Mouse (Mus musculus): ENCODE data around the gene Slc7a7. TPM values are rescaled to one million over a fixed set of nuclear protein-coding genes. Genes with fewer than 3 reads are reported as not detected.
"Not testable (repeated sequence)": the region's sequence is repeated elsewhere in the genome, so short reads cannot be mapped to it uniquely, and the experiment has no call there.

Slc7a7 gene
- total and polyA plus RNA-seq, 3 experiments = 4.6 to 22.0 (median 5.1) TPM

GRCm38 (mm10) chr14:54365026-54365645, 52.4 kb downstream of the Slc7a7 start:
- WGBS = 80% methylated on average over 5 of the region's 5 CpGs
- intact Hi-C loops (cut with DNase I) = no loop called here
- Histone ChIP-seq H3K4me1 (ENCODE audit: control insufficient read depth, insufficient read depth, low read length) (peaks cover 3% of the 10 kb centered on the region), H3K36me3 (ENCODE audit: control insufficient read depth, insufficient read depth, low read length) (peaks cover 8% of the 10 kb centered on the region; the same call in 1 of the 2 replicates), H3K79me2 (replicated peaks; ENCODE audit: control insufficient read depth, insufficient read depth, low read length) (no peaks in the 10 kb centered on the region; the same call in 1 of the 2 replicates), H3K27me3 (ENCODE audit: control insufficient read depth, insufficient read depth, low read length) (no peaks in the 10 kb centered on the region), H3K27ac (no peak overlapping the region), H3K4me3 (no peak overlapping the region), H3K9ac (ENCODE audit: low read depth, low read length) (no peak overlapping the region)
- TF ChIP-seq EP300 (IDR thresholded peaks at IDR 0.05; ENCODE audit: insufficient read depth, low read depth, low read length) = no peak
- no peak for TF ChIP-seq CTCF (IDR thresholded peaks at IDR 0.05)
- no peak for TF ChIP-seq POLR2A (IDR thresholded peaks at IDR 0.05; ENCODE audit: insufficient read depth, low read depth, low read length)
- DNase-seq = no peak

- DNase-seq = no peak
- H3K36me3 ChIP-seq (ENCODE audit: control insufficient read depth, insufficient read depth, low read length) = peaks cover 6% of the 10 kb centered on the region; the same call in 1 of the 2 replicates
- H3K9ac ChIP-seq (ENCODE audit: low read depth, low read length) = no peak overlapping the region
- H3K4me1 ChIP-seq (ENCODE audit: control insufficient read depth, insufficient read depth, low read length) = peaks cover 3% of the 10 kb centered on the region
- H3K27me3 ChIP-seq (ENCODE audit: control insufficient read depth, insufficient read depth, low read length) = no peaks in the 10 kb centered on the region
- no peaks in the 10 kb centered on the region; the same call in 1 of the 2 replicates for H3K79me2 ChIP-seq (replicated peaks; ENCODE audit: control insufficient read depth, insufficient read depth, low read length)
- H3K27ac ChIP-seq = no peak overlapping the region
- 95% methylated on average over 8 of the region's 8 CpGs for WGBS
- no peak overlapping the region for H3K4me3 ChIP-seq
- no peak for TF ChIP-seq EP300 (IDR thresholded peaks at IDR 0.05; ENCODE audit: insufficient read depth, low read depth, low read length)
- no peak for TF ChIP-seq POLR2A (IDR thresholded peaks at IDR 0.05; ENCODE audit: insufficient read depth, low read depth, low read length)
- TF ChIP-seq CTCF (IDR thresholded peaks at IDR 0.05) = no peak
- intact Hi-C loops (cut with DNase I) = loop anchor here (5.0 kb wide), 2 partner anchors 49 to 64 kb away; partner anchors contain the start of gene Mrpl52
Measured at GRCm38 (mm10) chr14:54363156-54363555, 54.4 kb downstream of the Slc7a7 start.

GRCm38 (mm10) chr14:54360577-54361340, 56.8 kb downstream of the Slc7a7 start, which contains the start of gene Oxa1l:
Gene Oxa1l (plus strand): TSS chr14:54360834.
- peaks cover 6% of the 10 kb centered on the region; the same call in 1 of the 2 replicates for H3K36me3 ChIP-seq (ENCODE audit: control insufficient read depth, insufficient read depth, low read length)
- intact Hi-C loops (cut with DNase I) = loop anchor here (2.0 to 5.0 kb wide), 3 partner anchors 52 to 108 kb away; partner anchors contain the start of gene Mrpl52
- H3K4me1 ChIP-seq (ENCODE audit: control insufficient read depth, insufficient read depth, low read length) = peaks cover 3% of the 10 kb centered on the region
- H3K27ac ChIP-seq = peak within 1 kb of the TSS; percentile 98
- WGBS = under 1% methylated on average over 48 of the region's 48 CpGs
- no peaks in the 10 kb centered on the region for H3K27me3 ChIP-seq (ENCODE audit: control insufficient read depth, insufficient read depth, low read length)
- DNase-seq = peak; percentile 93 to 98
- peak within 1 kb of the TSS; percentile 91 for H3K9ac ChIP-seq (ENCODE audit: low read depth, low read length)
- TF ChIP-seq POLR2A (IDR thresholded peaks at IDR 0.05; ENCODE audit: insufficient read depth, low read depth, low read length) (peak; percentile 91), EP300 (IDR thresholded peaks at IDR 0.05; ENCODE audit: insufficient read depth, low read depth, low read length) (peak; percentile 73), CTCF (IDR thresholded peaks at IDR 0.05) (peak; percentile 44)
- peak within 1 kb of the TSS; percentile 96 for H3K4me3 ChIP-seq
- no peaks in the 10 kb centered on the region; the same call in 1 of the 2 replicates for H3K79me2 ChIP-seq (replicated peaks; ENCODE audit: control insufficient read depth, insufficient read depth, low read length)

GRCm38 (mm10) chr14:54354406-54354805, 63.2 kb downstream of the Slc7a7 start:
- H3K36me3 ChIP-seq (ENCODE audit: control insufficient read depth, insufficient read depth, low read length) = no peaks in the 10 kb centered on the region
- H3K4me3 ChIP-seq = no peak overlapping the region
- no peak overlapping the region for H3K9ac ChIP-seq (ENCODE audit: low read depth, low read length)
- H3K4me1 ChIP-seq (ENCODE audit: control insufficient read depth, insufficient read depth, low read length) = no peaks in the 10 kb centered on the region
- no peak for DNase-seq
- no peaks in the 10 kb centered on the region for H3K79me2 ChIP-seq (replicated peaks; ENCODE audit: control insufficient read depth, insufficient read depth, low read length)
- TF ChIP-seq EP300 (IDR thresholded peaks at IDR 0.05; ENCODE audit: insufficient read depth, low read depth, low read length) (no peak), CTCF (IDR thresholded peaks at IDR 0.05) (no peak), POLR2A (IDR thresholded peaks at IDR 0.05; ENCODE audit: insufficient read depth, low read depth, low read length) (no peak)
- no peak overlapping the region for H3K27ac ChIP-seq
- 33% methylated on average over 1 of the region's 1 CpGs for WGBS
- H3K27me3 ChIP-seq (ENCODE audit: control insufficient read depth, insufficient read depth, low read length) = no peaks in the 10 kb centered on the region
- intact Hi-C loops (cut with DNase I) = no loop called here

GRCm38 (mm10) chr14:54352314-54352713, 65.3 kb downstream of the Slc7a7 start:
- Histone ChIP-seq H3K27me3 (ENCODE audit: control insufficient read depth, insufficient read depth, low read length) (no peaks in the 10 kb centered on the region), H3K4me1 (ENCODE audit: control insufficient read depth, insufficient read depth, low read length) (no peaks in the 10 kb centered on the region), H3K27ac (no peak overlapping the region), H3K79me2 (replicated peaks; ENCODE audit: control insufficient read depth, insufficient read depth, low read length) (no peaks in the 10 kb centered on the region), H3K36me3 (ENCODE audit: control insufficient read depth, insufficient read depth, low read length) (no peaks in the 10 kb centered on the region), H3K9ac (ENCODE audit: low read depth, low read length) (no peak overlapping the region), H3K4me3 (no peak overlapping the region)
- WGBS = 63% methylated on average over 8 of the region's 8 CpGs
- no peak for DNase-seq
- intact Hi-C loops (cut with DNase I) = no loop called here
- TF ChIP-seq EP300 (IDR thresholded peaks at IDR 0.05; ENCODE audit: insufficient read depth, low read depth, low read length) (no peak), CTCF (IDR thresholded peaks at IDR 0.05) (no peak), POLR2A (IDR thresholded peaks at IDR 0.05; ENCODE audit: insufficient read depth, low read depth, low read length) (no peak)

- 75% methylated on average over 16 of the region's 16 CpGs for WGBS
- H3K9ac ChIP-seq (ENCODE audit: low read depth, low read length); DNase-seq; H3K27ac ChIP-seq; intact Hi-C loops (cut with DNase I); H3K4me1 ChIP-seq (ENCODE audit: control insufficient read depth, insufficient read depth, low read length); H3K4me3 ChIP-seq; H3K36me3 ChIP-seq (ENCODE audit: control insufficient read depth, insufficient read depth, low read length); H3K27me3 ChIP-seq (ENCODE audit: control insufficient read depth, insufficient read depth, low read length); H3K79me2 ChIP-seq (replicated peaks; ENCODE audit: control insufficient read depth, insufficient read depth, low read length): not testable (repeated sequence)
Measured at GRCm38 (mm10) chr14:54350773-54351541, 66.6 kb downstream of the Slc7a7 start.

GRCm38 (mm10) chr14:54341807-54342206, 75.8 kb downstream of the Slc7a7 start:
- H3K9ac ChIP-seq (ENCODE audit: low read depth, low read length); H3K79me2 ChIP-seq (replicated peaks; ENCODE audit: control insufficient read depth, insufficient read depth, low read length); H3K4me1 ChIP-seq (ENCODE audit: control insufficient read depth, insufficient read depth, low read length); H3K27ac ChIP-seq; H3K27me3 ChIP-seq (ENCODE audit: control insufficient read depth, insufficient read depth, low read length); intact Hi-C loops (cut with DNase I); H3K36me3 ChIP-seq (ENCODE audit: control insufficient read depth, insufficient read depth, low read length); DNase-seq; H3K4me3 ChIP-seq: not testable (repeated sequence)
- WGBS = 45% methylated on average over 2 of the region's 2 CpGs

Measured in heart, adult 2 months (tissue).